ENCODE assay signal across 8 mouse cellular contexts in genomic region chr8:116993095-116993867, GRCm38 (mm10). TPM values are rescaled to one million over a fixed set of nuclear protein-coding genes. Genes with fewer than 3 reads are reported as not detected.
A peak's percentile ranks its signal among the peaks of the same experiment; 100 is the strongest.
DNase-seq lines count a peak whose midpoint lies in the region; ATAC-seq lines count a peak whose summit lies in the region.

Gene Gcsh, minus strand, starts transcription at chr8:116993537.

- ATAC-seq in erythroblast, adult 5-6 weeks (replicated peaks; ENCODE audit: low FRiP score, poor library complexity, severe bottlenecking) = peak; percentile 99
- ATAC-seq in kidney, embryonic 15.5 days (replicated peaks; ENCODE audit: low FRiP score) = peak; percentile 100
- ATAC-seq in monocyte, adult 5-6 weeks (replicated peaks; ENCODE audit: insufficient number of reproducible peaks, low FRiP score, low TSS enrichment, poor library complexity, severe bottlenecking) = peak; percentile 98

- H3K36me3 ChIP-seq in heart, embryonic 10.5 days = 0 out of 2 replicates have a peak, but pooled peaks cover 6% of the 10 kb centered on the region
- peaks cover 16% of the 10 kb centered on the region for H3K36me3 ChIP-seq in kidney, embryonic 15.5 days

- H3K4me1 ChIP-seq in heart, embryonic 10.5 days = peaks cover 18% of the 10 kb centered on the region
- H3K4me1 ChIP-seq in kidney, embryonic 15.5 days = peaks cover 22% of the 10 kb centered on the region

- H3K4me3 ChIP-seq in heart, embryonic 10.5 days = peak within 1 kb of the TSS; percentile 75
- peak within 1 kb of the TSS; percentile 85 for H3K4me3 ChIP-seq in kidney, embryonic 15.5 days (replicated peaks)

- peak within 1 kb of the TSS; percentile 89 for H3K27ac ChIP-seq in heart, embryonic 10.5 days
- peak within 1 kb of the TSS; percentile 86 for H3K27ac ChIP-seq in kidney, embryonic 15.5 days

- no peaks in the 10 kb centered on the region for H3K27me3 ChIP-seq in heart, embryonic 10.5 days (ENCODE audit: insufficient read depth, poor library complexity, severe bottlenecking)
- no peaks in the 10 kb centered on the region for H3K27me3 ChIP-seq in kidney, embryonic 15.5 days

- peak within 1 kb of the TSS; percentile 80 for H3K9ac ChIP-seq in kidney, embryonic 15.5 days

- under 1% methylated on average over 56 of the region's 56 CpGs for WGBS in heart, embryonic 10.5 days
- under 1% methylated on average over 56 of the region's 56 CpGs for WGBS in kidney, embryonic 15.5 days

- no peaks in the 10 kb centered on the region for H3K9me3 ChIP-seq in heart, embryonic 10.5 days
- H3K9me3 ChIP-seq in kidney, embryonic 15.5 days (replicated peaks) = no peaks in the 10 kb centered on the region

- peak within 1 kb of the TSS; percentile 93 for H3K4me2 ChIP-seq in kidney, embryonic 15.5 days

- DNase-seq in B cell, adult 2 months = peak; percentile 97 to 98
- peak; percentile 99 for DNase-seq in brain, adult 2 months (ENCODE audit: low read depth, low spot score)
- peak; percentile 100 for DNase-seq in heart, embryonic 10.5 days (ENCODE audit: low spot score)
- peak; percentile 98 for DNase-seq in liver
- DNase-seq in spleen, postnatal 4 days (ENCODE audit: low spot score in 2 of 2) = peak; percentile 96

RNA-seq across cellular contexts. Expression of gene Gcsh, which starts in this region (rescaled TPM):
- total RNA-seq in erythroblast, adult 5-6 weeks (2015; ENCODE audit: low replicate concordance) = 9.8 and 19.0 TPM in 2 replicates
- total RNA-seq in erythroblast, adult 5-6 weeks (2017; ENCODE audit: low replicate concordance) = 9.8 and 11.2 TPM in 2 replicates
- 106 and 140 TPM in 2 replicates for polyA plus RNA-seq in heart, embryonic 10.5 days (2016; fragmentation: Nextera tagmentation; extraction: Ambion mirVana)
- polyA plus RNA-seq in kidney, embryonic 15.5 days (2015; fragmentation: Nextera tagmentation; extraction: Ambion mirVana) = 174 and 176 TPM in 2 replicates
- 9.1 to 13.1 TPM (median 10.7 TPM) in 3 replicates for total RNA-seq in monocyte, adult 5-6 weeks (2017)

Comparison
In these comparisons a context has a peak if more than half of its experiments do, and no peak if none do; other contexts are left out.
1. Peak in every context shown above with its lines: DNase-seq, ATAC-seq, H3K4me3 ChIP-seq and H3K27ac ChIP-seq.